Mouse (Mus musculus): ENCODE measurements around the gene Zfp382. TPM values are rescaled to one million over a fixed set of nuclear protein-coding genes. Genes with fewer than 3 reads are reported as not detected.

Zfp382 gene
- polyA plus RNA-seq, 1 experiment from 2014 or later, result 24.5 TPM

Small RNAs within 50 kb of the gene (microRNA-seq; reads per million reads assigned to microRNA genes)
- gene Gm23368, result not detected

Other genes with a start within 250 kb of the Zfp382 start
- 14.0 and 14.7 TPM in 2 replicates for gene Zfp27, start 215.4 kb upstream of the Zfp382 start, polyA plus RNA-seq (2015; fragmentation: Nextera tagmentation; extraction: Ambion mirVana)
- gene Zfp383, start 213.7 kb upstream of the Zfp382 start, polyA plus RNA-seq (2015; fragmentation: Nextera tagmentation; extraction: Ambion mirVana), result 7.4 and 7.7 TPM in 2 replicates
- 24.4 and 26.7 TPM in 2 replicates for gene Zfp74, start 167.9 kb upstream of the Zfp382 start, polyA plus RNA-seq (2015; fragmentation: Nextera tagmentation; extraction: Ambion mirVana)
- 3.4 and 4.3 TPM in 2 replicates for gene Zfp568, start 138.0 kb upstream of the Zfp382 start, polyA plus RNA-seq (2015; fragmentation: Nextera tagmentation; extraction: Ambion mirVana)
- gene Zfp14, start 70.6 kb upstream of the Zfp382 start, polyA plus RNA-seq (2015; fragmentation: Nextera tagmentation; extraction: Ambion mirVana), result 13.4 and 13.7 TPM in 2 replicates
- 10.2 and 13.4 TPM in 2 replicates for gene Zfp82, start 49.0 kb upstream of the Zfp382 start, polyA plus RNA-seq (2015; fragmentation: Nextera tagmentation; extraction: Ambion mirVana)
- gene Gm26920, start 31.5 kb upstream of the Zfp382 start, polyA plus RNA-seq (2015; fragmentation: Nextera tagmentation; extraction: Ambion mirVana), result 2.0 and 3.2 TPM in 2 replicates
- gene Zfp566, start 31.4 kb upstream of the Zfp382 start, polyA plus RNA-seq (2015; fragmentation: Nextera tagmentation; extraction: Ambion mirVana), result 18.1 and 18.7 TPM in 2 replicates
- gene Zfp260, start 27.2 kb upstream of the Zfp382 start, polyA plus RNA-seq (2015; fragmentation: Nextera tagmentation; extraction: Ambion mirVana), result 79.5 and 87.9 TPM in 2 replicates
- gene Zfp146, start 47.8 kb downstream of the Zfp382 start, polyA plus RNA-seq (2015; fragmentation: Nextera tagmentation; extraction: Ambion mirVana), result 10.8 and 13.4 TPM in 2 replicates
- gene Cox7a1, start 62.2 kb downstream of the Zfp382 start, polyA plus RNA-seq (2015; fragmentation: Nextera tagmentation; extraction: Ambion mirVana), result 5.9 and 8.5 TPM in 2 replicates
- 64.8 and 65.3 TPM in 2 replicates for gene Capns1, start 76.9 kb downstream of the Zfp382 start, polyA plus RNA-seq (2015; fragmentation: Nextera tagmentation; extraction: Ambion mirVana)
- gene Polr2i, start 110.0 kb downstream of the Zfp382 start, polyA plus RNA-seq (2015; fragmentation: Nextera tagmentation; extraction: Ambion mirVana), result 158 and 166 TPM in 2 replicates
- 436 and 442 TPM in 2 replicates for gene Tbcb, start 110.3 kb downstream of the Zfp382 start, polyA plus RNA-seq (2015; fragmentation: Nextera tagmentation; extraction: Ambion mirVana)
- not detected in 2 replicates for gene Ovol3, start 113.8 kb downstream of the Zfp382 start, polyA plus RNA-seq (2015; fragmentation: Nextera tagmentation; extraction: Ambion mirVana)
- gene Thap8, start 158.2 kb downstream of the Zfp382 start, polyA plus RNA-seq (2015; fragmentation: Nextera tagmentation; extraction: Ambion mirVana), result 0.51 and 1.3 TPM in 2 replicates
- gene Wdr62, start 158.5 kb downstream of the Zfp382 start, polyA plus RNA-seq (2015; fragmentation: Nextera tagmentation; extraction: Ambion mirVana), result 3.8 and 4.0 TPM in 2 replicates
- 100 and 124 TPM in 2 replicates for gene Clip3, start 169.8 kb downstream of the Zfp382 start, polyA plus RNA-seq (2015; fragmentation: Nextera tagmentation; extraction: Ambion mirVana)
- 120 and 127 TPM in 2 replicates for gene Alkbh6, start 186.8 kb downstream of the Zfp382 start, polyA plus RNA-seq (2015; fragmentation: Nextera tagmentation; extraction: Ambion mirVana)
- 13.4 and 16.0 TPM in 2 replicates for gene Syne4, start 192.9 kb downstream of the Zfp382 start, polyA plus RNA-seq (2015; fragmentation: Nextera tagmentation; extraction: Ambion mirVana)
- gene E130208F15Rik, start 199.8 kb downstream of the Zfp382 start, polyA plus RNA-seq (2015; fragmentation: Nextera tagmentation; extraction: Ambion mirVana), result not detected in 2 replicates
- 15.2 and 16.9 TPM in 2 replicates for gene Sdhaf1, start 202.0 kb downstream of the Zfp382 start, polyA plus RNA-seq (2015; fragmentation: Nextera tagmentation; extraction: Ambion mirVana)
- gene Lrfn3, start 240.8 kb downstream of the Zfp382 start, polyA plus RNA-seq (2015; fragmentation: Nextera tagmentation; extraction: Ambion mirVana), result 15.2 and 15.7 TPM in 2 replicates

All from midbrain, embryonic 16.5 days (tissue).